Mouse (Mus musculus) thymus, adult 2 months (tissue): ENCODE measurements around the gene Adprh.

Experiments used
- CTCF ChIP-seq: fragments of 200-500 bp; IDR thresholded peaks from 2 replicates; pipeline ENCODE4 v1.5.1; 2012; ENCODE audit warnings: mild to moderate bottlenecking, control low read depth, low read length, moderate library complexity, borderline replicate concordance; ENCODE audit not compliant: control insufficient read depth, poor library complexity, insufficient read depth; ENCODE audit errors: extremely low read depth
- POLR2A ChIP-seq: fragments of 200-500 bp; IDR thresholded peaks from 2 replicates; pipeline ENCODE4 v1.6.1; 2012; ENCODE audit warnings: mild to moderate bottlenecking, low read length, control low read depth, moderate library complexity; ENCODE audit not compliant: control insufficient read depth, poor library complexity, insufficient read depth; ENCODE audit errors: extremely low read depth

GRCm38 (mm10) chr16:38425374-38425773 is 27.1 kb downstream of the Adprh start:
- TF ChIP-seq POLR2A (no peak), CTCF (no peak)
